Mouse (Mus musculus): ENCODE measurements at regions not wholly inside any gene's neighbourhood (a gene's known extent, or its start where the extent isn't known, plus 50 kb on each side); places are given as distances from the start of the nearest gene placed in this dataset.
A peak's percentile ranks its signal among the peaks of the same experiment; 100 is the strongest.

DNA sequence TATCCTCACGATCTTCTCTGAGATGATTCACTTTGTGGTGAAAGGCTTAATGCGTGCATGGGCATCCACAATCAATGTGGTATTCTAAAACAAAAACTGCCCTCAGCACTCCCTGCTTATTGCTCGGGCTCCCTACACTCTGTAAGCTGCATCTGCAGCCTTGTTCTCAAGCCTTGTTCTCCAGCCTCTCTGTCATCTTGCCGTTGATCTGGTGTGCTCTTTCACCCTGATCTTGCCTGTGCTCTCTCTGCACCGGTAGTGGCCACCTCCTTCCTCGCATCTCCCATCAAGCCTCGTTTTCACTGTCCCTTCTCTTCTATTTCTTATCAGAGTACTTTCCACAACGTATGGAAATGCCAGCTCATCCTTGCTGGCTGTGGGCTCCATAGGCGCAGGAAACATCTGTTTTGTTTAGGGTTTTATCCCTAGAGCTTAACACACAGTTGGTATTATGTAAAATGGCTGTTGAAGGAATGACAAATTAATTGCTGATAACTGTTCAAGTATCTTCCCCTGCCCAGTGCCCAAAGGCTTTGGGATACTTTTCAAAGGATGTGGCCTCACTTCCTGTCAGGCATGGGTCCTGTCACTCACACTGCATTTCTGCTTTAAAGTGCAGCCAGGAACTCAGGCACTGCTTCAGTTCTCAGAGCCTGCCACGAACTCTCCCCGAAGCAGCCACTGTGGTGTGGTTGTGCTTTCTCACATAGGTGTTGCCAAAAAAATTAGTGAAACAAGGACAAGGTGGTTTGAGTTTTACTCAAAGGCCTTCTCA is 158.9 kb upstream of the Gm12728 start:
- WGBS = 76% methylated on average over 11 of the region's 11 CpGs
- Histone ChIP-seq H3K36me3 (ENCODE audit: control insufficient read depth, insufficient read depth, low read length) (no peaks in the 10 kb centered on the region), H3K9ac (ENCODE audit: low read depth, low read length) (no peak overlapping the region), H3K27ac (ENCODE audit: low read depth, low read length) (no peak overlapping the region), H3K9me3 (ENCODE audit: control insufficient read depth, low read length) (no peaks in the 10 kb centered on the region), H3K27me3 (ENCODE audit: control insufficient read depth, insufficient read depth, low read length) (no peaks in the 10 kb centered on the region), H3K4me2 (replicated peaks; ENCODE audit: low read depth, low read length) (no peak overlapping the region), H3K4me3 (ENCODE audit: low read depth, low read length) (no peak overlapping the region), H3K4me1 (replicated peaks; ENCODE audit: control insufficient read depth, insufficient read depth, low read length) (no peaks in the 10 kb centered on the region)
- ATAC-seq (ENCODE audit: low FRiP score) (no peak), DNase-seq (ENCODE audit: low spot score) (no peak)

DNA sequence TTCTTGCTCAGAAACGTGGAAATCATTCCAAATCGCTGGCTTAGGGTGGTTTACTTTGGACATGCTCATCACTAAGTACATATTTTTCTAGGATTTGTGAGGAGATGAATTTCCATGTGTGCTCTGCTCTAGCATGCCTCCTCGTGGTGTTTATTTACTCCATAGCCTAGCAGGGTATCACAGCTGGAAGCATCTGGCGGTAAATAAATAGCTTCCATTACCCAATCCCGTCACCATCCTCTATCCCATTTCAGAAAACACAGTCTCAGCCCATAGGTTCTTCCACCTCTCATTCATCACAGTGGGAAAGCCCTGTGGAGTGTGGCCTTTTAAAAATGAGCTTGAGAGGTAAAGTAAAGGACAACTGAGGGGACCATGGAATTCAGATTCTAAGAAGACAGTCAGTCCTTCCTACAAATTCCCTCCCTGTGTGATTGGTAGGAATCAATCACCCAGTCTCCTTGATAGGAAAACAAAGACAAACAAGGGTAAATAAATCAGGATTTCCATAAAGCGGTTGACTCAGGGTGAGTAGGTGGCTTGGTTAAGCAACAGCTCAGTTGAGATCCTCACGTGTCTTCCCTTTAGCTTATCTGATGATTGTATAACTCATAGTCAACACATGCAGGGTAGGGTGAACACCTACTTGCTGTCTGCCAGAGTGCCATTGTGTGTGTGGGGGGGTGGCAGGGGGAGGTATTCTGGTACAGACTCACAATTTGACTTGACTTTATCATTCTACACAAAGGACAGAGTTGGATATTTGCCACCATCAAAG is 156.9 kb upstream of the Gm12728 start:
- H3K4me2 ChIP-seq (replicated peaks; ENCODE audit: low read depth, low read length) = no peak overlapping the region
- H3K36me3 ChIP-seq (ENCODE audit: control insufficient read depth, insufficient read depth, low read length) = no peaks in the 10 kb centered on the region
- no peaks in the 10 kb centered on the region for H3K9me3 ChIP-seq (ENCODE audit: control insufficient read depth, low read length)
- H3K4me1 ChIP-seq (replicated peaks; ENCODE audit: control insufficient read depth, insufficient read depth, low read length) = no peaks in the 10 kb centered on the region
- no peak overlapping the region for H3K27ac ChIP-seq (ENCODE audit: low read depth, low read length)
- 74% methylated on average over 7 of the region's 7 CpGs for WGBS
- H3K9ac ChIP-seq (ENCODE audit: low read depth, low read length) = no peak overlapping the region
- ATAC-seq (ENCODE audit: low FRiP score) = no peak
- H3K4me3 ChIP-seq (ENCODE audit: low read depth, low read length) = no peak overlapping the region
- no peaks in the 10 kb centered on the region for H3K27me3 ChIP-seq (ENCODE audit: control insufficient read depth, insufficient read depth, low read length)
- no peak for DNase-seq (ENCODE audit: low spot score)

DNA sequence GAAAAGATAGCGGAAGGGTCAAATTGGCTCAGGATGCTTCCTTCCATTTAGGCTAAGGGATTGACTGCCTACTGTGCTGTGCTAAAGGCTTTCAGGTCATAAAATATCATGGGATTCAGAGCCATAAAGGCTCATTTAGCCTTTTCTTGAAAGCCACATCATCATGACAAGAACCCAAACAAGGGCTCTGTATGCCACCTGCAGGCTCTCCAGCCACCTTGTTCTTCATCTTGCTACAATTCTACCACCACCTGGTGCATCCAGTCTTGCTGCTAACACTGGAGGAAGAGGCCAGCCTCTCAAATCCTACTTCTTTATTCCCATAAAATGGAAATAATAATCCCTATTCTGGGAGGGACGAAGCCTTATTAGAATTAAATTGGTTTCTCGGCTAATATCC is 155.9 kb upstream of the Gm12728 start:
- H3K4me3 ChIP-seq (ENCODE audit: low read depth, low read length) = no peak overlapping the region
- no peaks in the 10 kb centered on the region for H3K36me3 ChIP-seq (ENCODE audit: control insufficient read depth, insufficient read depth, low read length)
- WGBS = over 99% methylated on average over 3 of the region's 3 CpGs
- H3K4me1 ChIP-seq (replicated peaks; ENCODE audit: control insufficient read depth, insufficient read depth, low read length) = no peaks in the 10 kb centered on the region
- H3K27me3 ChIP-seq (ENCODE audit: control insufficient read depth, insufficient read depth, low read length) = no peaks in the 10 kb centered on the region
- ATAC-seq (ENCODE audit: low FRiP score) (no peak), DNase-seq (ENCODE audit: low spot score) (no peak)
- no peak overlapping the region for H3K27ac ChIP-seq (ENCODE audit: low read depth, low read length)
- H3K9ac ChIP-seq (ENCODE audit: low read depth, low read length) = no peak overlapping the region
- no peaks in the 10 kb centered on the region for H3K9me3 ChIP-seq (ENCODE audit: control insufficient read depth, low read length)
- no peak overlapping the region for H3K4me2 ChIP-seq (replicated peaks; ENCODE audit: low read depth, low read length)

DNA sequence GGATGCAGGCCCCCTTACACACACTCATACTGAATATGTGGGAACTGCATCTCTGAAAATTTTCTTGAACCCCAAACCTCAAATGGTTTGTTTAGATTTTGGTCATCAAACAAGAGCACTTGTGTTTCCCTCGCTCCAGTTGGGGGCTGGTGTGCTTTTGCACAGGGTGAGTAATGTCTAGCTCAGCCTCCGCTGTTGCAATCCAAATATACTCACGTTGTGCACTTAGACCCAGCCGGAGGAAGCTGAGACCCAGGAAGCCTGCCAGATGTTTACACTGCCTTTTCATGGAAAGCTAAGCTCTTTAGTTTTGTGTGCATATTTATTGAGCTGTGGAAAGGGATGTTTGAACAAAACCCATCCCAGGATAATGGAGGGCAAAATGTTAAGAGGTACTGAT is 148.9 kb upstream of the Gm12728 start:
- H3K4me2 ChIP-seq (replicated peaks; ENCODE audit: low read depth, low read length) = no peak overlapping the region
- H3K9ac ChIP-seq (ENCODE audit: low read depth, low read length) = no peak overlapping the region
- 64% methylated on average over 4 of the region's 4 CpGs for WGBS
- no peak overlapping the region for H3K27ac ChIP-seq (ENCODE audit: low read depth, low read length)
- no peaks in the 10 kb centered on the region for H3K9me3 ChIP-seq (ENCODE audit: control insufficient read depth, low read length)
- no peaks in the 10 kb centered on the region for H3K4me1 ChIP-seq (replicated peaks; ENCODE audit: control insufficient read depth, insufficient read depth, low read length)
- no peaks in the 10 kb centered on the region for H3K36me3 ChIP-seq (ENCODE audit: control insufficient read depth, insufficient read depth, low read length)
- H3K4me3 ChIP-seq (ENCODE audit: low read depth, low read length) = no peak overlapping the region
- no peak for DNase-seq (ENCODE audit: low spot score)
- H3K27me3 ChIP-seq (ENCODE audit: control insufficient read depth, insufficient read depth, low read length) = no peaks in the 10 kb centered on the region
- no peak for ATAC-seq (ENCODE audit: low FRiP score)

DNA sequence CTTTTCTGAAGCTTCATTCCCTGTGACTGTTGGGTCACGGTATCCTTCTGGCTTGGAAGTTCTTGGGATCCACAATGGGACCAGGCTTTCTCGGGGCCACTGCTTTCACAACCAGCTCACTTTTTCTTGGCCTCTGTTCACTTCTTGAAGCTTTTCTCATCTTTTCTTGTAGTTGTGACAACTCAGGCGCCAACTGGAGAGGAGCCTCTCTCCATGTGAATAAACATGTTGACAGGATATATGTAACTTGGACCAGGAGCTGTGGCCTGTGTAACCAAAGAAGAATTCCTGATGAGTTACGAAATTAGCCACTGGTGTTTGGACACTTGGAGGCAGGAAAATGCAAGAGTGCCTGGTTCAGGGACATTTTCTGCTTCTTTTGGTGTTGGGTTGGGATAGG is 148.1 kb upstream of the Gm12728 start:
- no peak overlapping the region for H3K4me2 ChIP-seq (replicated peaks; ENCODE audit: low read depth, low read length)

DNA sequence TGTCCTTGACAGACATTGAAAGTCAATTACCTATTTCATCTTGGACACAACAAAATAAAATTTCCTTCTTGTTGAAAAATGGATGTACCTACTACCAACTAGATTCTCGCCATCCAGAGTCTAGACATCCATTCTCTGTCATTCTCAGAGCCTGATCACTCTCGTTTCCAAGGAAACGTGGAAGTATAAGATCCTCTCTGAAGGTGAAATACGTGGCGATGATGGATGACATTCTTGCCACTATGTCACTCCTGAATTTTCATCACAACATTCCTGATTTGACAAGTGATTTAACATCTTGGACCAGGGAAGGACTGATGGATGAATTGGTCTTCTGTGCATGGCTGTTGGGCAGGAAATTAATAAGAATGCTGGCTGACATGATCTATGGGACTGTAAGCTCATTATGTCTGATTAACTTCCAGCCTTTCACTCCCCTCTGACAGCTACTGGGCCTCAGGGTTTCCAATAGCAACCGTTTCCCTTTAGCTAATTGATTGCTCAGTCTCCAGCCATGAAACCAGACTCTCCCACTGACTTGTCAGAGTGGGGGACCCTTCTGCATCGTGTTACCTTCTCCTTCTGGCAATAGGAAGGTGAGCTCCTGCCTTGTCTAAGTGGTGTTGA is 140.7 kb upstream of the Gm12728 start:
- ATAC-seq (ENCODE audit: low FRiP score) = peak; percentile 92
- H3K4me1 ChIP-seq (replicated peaks; ENCODE audit: control insufficient read depth, insufficient read depth, low read length) = no peaks in the 10 kb centered on the region; the same call in 1 of the 2 replicates
- no peak overlapping the region for H3K4me3 ChIP-seq (ENCODE audit: low read depth, low read length)

More for the DNA sequence above, 148.1 kb upstream of the Gm12728 start:
- DNase-seq (ENCODE audit: low spot score) (no peak), ATAC-seq (ENCODE audit: low FRiP score) (no peak)
- Histone ChIP-seq H3K4me1 (replicated peaks; ENCODE audit: control insufficient read depth, insufficient read depth, low read length) (no peaks in the 10 kb centered on the region), H3K36me3 (ENCODE audit: control insufficient read depth, insufficient read depth, low read length) (no peaks in the 10 kb centered on the region), H3K9me3 (ENCODE audit: control insufficient read depth, low read length) (no peaks in the 10 kb centered on the region), H3K27ac (ENCODE audit: low read depth, low read length) (no peak overlapping the region), H3K27me3 (ENCODE audit: control insufficient read depth, insufficient read depth, low read length) (no peaks in the 10 kb centered on the region), H3K4me3 (ENCODE audit: low read depth, low read length) (no peak overlapping the region), H3K9ac (ENCODE audit: low read depth, low read length) (no peak overlapping the region)
- WGBS = 92% methylated on average over 4 of the region's 4 CpGs

DNA sequence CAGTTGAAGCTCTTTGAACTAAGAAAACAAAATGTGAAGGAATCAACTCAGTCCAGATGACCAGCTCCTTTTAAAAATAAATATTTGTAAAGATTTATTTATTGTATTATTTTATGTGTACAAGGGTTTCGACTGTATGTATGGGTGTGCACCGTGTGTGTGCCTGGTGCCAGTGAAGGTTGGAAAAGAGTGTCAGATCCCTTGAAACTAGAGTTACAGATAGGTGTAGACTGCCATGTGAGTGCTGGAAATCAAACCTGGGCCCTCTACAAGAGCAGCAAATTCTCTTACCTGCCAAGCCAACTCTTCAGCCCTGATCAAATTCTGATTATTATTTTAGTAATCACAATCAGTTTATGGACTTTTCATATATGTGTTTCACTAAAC is 140.2 kb upstream of the Gm12728 start:
- ATAC-seq (ENCODE audit: low FRiP score) (peak; percentile 66), DNase-seq (ENCODE audit: low spot score) (no peak)
- H3K4me2 ChIP-seq (replicated peaks; ENCODE audit: low read depth, low read length) = no peak overlapping the region
- no peak overlapping the region for H3K4me3 ChIP-seq (ENCODE audit: low read depth, low read length)
- no peaks in the 10 kb centered on the region; the same call in 1 of the 2 replicates for H3K4me1 ChIP-seq (replicated peaks; ENCODE audit: control insufficient read depth, insufficient read depth, low read length)
- 71% methylated on average over 2 of the region's 2 CpGs for WGBS
- H3K27ac ChIP-seq (ENCODE audit: low read depth, low read length) = no peak overlapping the region
- no peak overlapping the region for H3K9ac ChIP-seq (ENCODE audit: low read depth, low read length)
- no peaks in the 10 kb centered on the region for H3K9me3 ChIP-seq (ENCODE audit: control insufficient read depth, low read length)
- H3K27me3 ChIP-seq (ENCODE audit: control insufficient read depth, insufficient read depth, low read length) = no peaks in the 10 kb centered on the region
- no peaks in the 10 kb centered on the region for H3K36me3 ChIP-seq (ENCODE audit: control insufficient read depth, insufficient read depth, low read length)

More for the DNA sequence above, 140.7 kb upstream of the Gm12728 start:
- 34% methylated on average over 7 of the region's 7 CpGs for WGBS
- Histone ChIP-seq H3K27ac (ENCODE audit: low read depth, low read length) (peak overlapping the region; percentile 42; the same call in 1 of the 2 replicates), H3K9me3 (ENCODE audit: control insufficient read depth, low read length) (no peaks in the 10 kb centered on the region), H3K4me2 (replicated peaks; ENCODE audit: low read depth, low read length) (no peak overlapping the region), H3K9ac (ENCODE audit: low read depth, low read length) (no peak overlapping the region), H3K36me3 (ENCODE audit: control insufficient read depth, insufficient read depth, low read length) (no peaks in the 10 kb centered on the region), H3K27me3 (ENCODE audit: control insufficient read depth, insufficient read depth, low read length) (no peaks in the 10 kb centered on the region)
- DNase-seq (ENCODE audit: low spot score) = peak; percentile 67

DNA sequence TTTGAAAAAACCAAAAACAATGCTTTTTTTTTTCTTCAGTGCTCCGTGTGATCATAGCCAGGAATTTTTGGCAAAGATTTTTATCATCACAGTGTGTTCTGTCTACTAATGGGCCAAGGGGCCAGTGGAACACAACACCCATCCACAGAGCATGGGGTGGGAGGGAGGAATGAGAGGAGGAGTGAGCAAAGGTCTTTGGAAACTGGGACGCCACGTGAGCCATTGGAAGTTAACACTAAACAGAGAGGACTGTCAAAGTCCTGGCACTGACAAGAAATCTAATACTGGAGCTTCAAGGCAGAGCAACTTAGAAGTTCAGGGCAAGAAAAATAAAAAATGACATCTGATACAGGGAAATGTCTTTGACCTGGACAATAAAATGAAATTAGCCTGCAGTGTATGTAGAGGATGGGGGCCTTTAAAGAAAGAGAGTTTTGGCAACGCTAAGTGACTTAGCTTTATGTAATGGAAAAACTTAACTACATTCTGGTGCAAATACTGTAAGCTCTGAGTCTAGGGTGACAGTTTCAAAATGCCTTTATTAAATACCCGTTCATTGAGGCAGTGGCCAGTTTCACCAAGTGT is 133.5 kb upstream of the Gm12728 start:
- H3K4me1 ChIP-seq (replicated peaks; ENCODE audit: control insufficient read depth, insufficient read depth, low read length) = no peaks in the 10 kb centered on the region
- H3K27ac ChIP-seq (ENCODE audit: low read depth, low read length) = no peak overlapping the region
- DNase-seq (ENCODE audit: low spot score) (no peak), ATAC-seq (ENCODE audit: low FRiP score) (no peak)
- H3K27me3 ChIP-seq (ENCODE audit: control insufficient read depth, insufficient read depth, low read length) = no peaks in the 10 kb centered on the region
- no peaks in the 10 kb centered on the region for H3K36me3 ChIP-seq (ENCODE audit: control insufficient read depth, insufficient read depth, low read length)
- H3K9me3 ChIP-seq (ENCODE audit: control insufficient read depth, low read length) = no peaks in the 10 kb centered on the region
- WGBS = 68% methylated on average over 5 of the region's 5 CpGs
- H3K4me2 ChIP-seq (replicated peaks; ENCODE audit: low read depth, low read length) = no peak overlapping the region
- no peak overlapping the region for H3K9ac ChIP-seq (ENCODE audit: low read depth, low read length)
- H3K4me3 ChIP-seq (ENCODE audit: low read depth, low read length) = no peak overlapping the region

All from hindbrain, embryonic 11.5 days (tissue).